Mouse (Mus musculus): ENCODE data around the gene Pald1. TPM values are rescaled to one million over a fixed set of nuclear protein-coding genes. Genes with fewer than 3 reads are reported as not detected.

The Pald1 gene
- polyA plus RNA-seq, 1 experiment from 2014 or later, result 16.9 TPM

DNA sequence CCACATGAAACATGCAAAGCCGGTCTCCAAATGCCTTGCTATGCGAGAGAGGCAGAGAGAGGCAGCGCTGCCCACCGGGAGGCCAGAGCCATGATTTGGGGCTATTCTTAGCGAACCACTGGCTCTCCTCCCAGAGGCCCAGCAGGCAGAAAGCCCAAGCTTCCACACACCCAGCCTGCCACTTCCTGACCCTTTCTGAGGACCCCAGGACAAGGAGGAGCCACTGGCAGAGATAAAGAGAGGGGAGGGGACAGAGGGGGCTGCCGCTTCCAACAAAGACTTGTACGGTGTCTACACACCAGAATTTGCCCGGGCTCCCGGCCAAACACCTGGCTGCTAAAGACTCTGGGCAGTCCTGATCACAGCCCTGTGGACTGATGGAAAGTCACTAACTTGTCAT is 3.1 kb downstream of the Pald1 start:
- H3K27ac ChIP-seq, result peak overlapping the region; percentile 35; the same call in 1 of the 2 replicates
- WGBS, result 21% methylated on average over 9 of the region's 9 CpGs
- ATAC-seq (ENCODE audit: insufficient read depth, low FRiP score, low read depth), result no peak

DNA sequence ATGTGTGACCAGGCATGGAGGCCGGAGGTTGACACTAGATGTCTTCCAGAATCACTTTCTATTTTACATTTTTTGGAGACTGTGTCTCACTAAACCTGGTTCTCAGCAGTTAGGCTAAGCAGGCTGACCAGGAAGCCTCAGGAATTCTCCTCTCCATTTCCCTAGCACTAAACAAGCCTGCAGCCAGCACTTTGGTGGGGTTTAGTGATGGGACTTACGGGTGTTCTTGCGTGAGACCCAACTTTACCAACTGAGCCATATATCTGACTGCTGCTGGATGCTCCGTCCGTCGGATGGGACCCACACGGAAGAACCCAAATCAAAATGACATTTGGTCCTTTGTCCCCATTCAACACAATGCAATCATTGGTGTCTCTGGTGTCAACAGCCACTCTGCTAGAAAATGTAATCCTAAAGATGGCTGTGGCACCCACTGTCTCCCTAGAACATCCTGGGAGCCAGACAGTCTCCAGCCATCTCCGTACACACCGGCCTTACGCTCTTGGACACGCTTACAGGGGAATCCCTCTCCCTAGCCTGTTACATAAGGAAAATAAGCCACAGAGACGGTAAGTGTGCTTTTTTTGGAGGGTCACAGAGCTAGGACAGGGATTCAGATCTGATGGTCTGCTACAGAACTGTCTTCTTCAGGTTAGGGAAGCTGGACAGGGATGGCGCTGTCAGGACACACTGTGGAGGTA is 3.8 kb downstream of the Pald1 start:
- 91% methylated on average over 13 of the region's 13 CpGs for WGBS
- Histone ChIP-seq H3K4me2 (peak overlapping the region; percentile 96; the same call in 1 of the 2 replicates), H3K4me1 (peaks cover 45% of the 10 kb centered on the region), H3K27ac (no peak overlapping the region), H3K36me3 (no peaks in the 10 kb centered on the region), H3K9ac (no peak overlapping the region), H3K27me3 (replicated peaks) (no peaks in the 10 kb centered on the region), H3K4me3 (replicated peaks) (no peak overlapping the region), H3K9me3 (no peaks in the 10 kb centered on the region)
- no peak for ATAC-seq (ENCODE audit: insufficient read depth, low FRiP score, low read depth)

More for the DNA sequence above, 3.1 kb downstream of the Pald1 start:
- H3K4me3 ChIP-seq (replicated peaks), result no peak overlapping the region; the same call in 1 of the 2 replicates
- H3K4me2 ChIP-seq, result peak overlapping the region; percentile 96
- no peaks in the 10 kb centered on the region for H3K9me3 ChIP-seq
- H3K9ac ChIP-seq, result no peak overlapping the region
- no peaks in the 10 kb centered on the region for H3K27me3 ChIP-seq (replicated peaks)
- H3K4me1 ChIP-seq, result peaks cover 42% of the 10 kb centered on the region
- no peaks in the 10 kb centered on the region for H3K36me3 ChIP-seq

- no peak overlapping the region for H3K9ac ChIP-seq
- H3K27me3 ChIP-seq (replicated peaks), result no peaks in the 10 kb centered on the region
- peaks cover 38% of the 10 kb centered on the region for H3K4me1 ChIP-seq
- no peak overlapping the region for H3K4me3 ChIP-seq (replicated peaks)
- H3K4me2 ChIP-seq, result no peak overlapping the region
- no peak for ATAC-seq (ENCODE audit: insufficient read depth, low FRiP score, low read depth)
- no peaks in the 10 kb centered on the region for H3K9me3 ChIP-seq
- WGBS, result 84% methylated on average over 5 of the region's 5 CpGs
- no peak overlapping the region for H3K27ac ChIP-seq
- no peaks in the 10 kb centered on the region for H3K36me3 ChIP-seq
Observed at GRCm38 (mm10) chr10:61378698-61379097, 4.6 kb downstream of the Pald1 start.

- 88% methylated on average over 5 of the region's 5 CpGs for WGBS
- Histone ChIP-seq H3K4me1 (peaks cover 35% of the 10 kb centered on the region), H3K4me2 (no peak overlapping the region), H3K4me3 (replicated peaks) (no peak overlapping the region), H3K27me3 (replicated peaks) (no peaks in the 10 kb centered on the region), H3K9ac (no peak overlapping the region), H3K27ac (no peak overlapping the region), H3K36me3 (no peaks in the 10 kb centered on the region), H3K9me3 (no peaks in the 10 kb centered on the region)
- ATAC-seq (ENCODE audit: insufficient read depth, low FRiP score, low read depth), result no peak
Observed at GRCm38 (mm10) chr10:61378050-61378449, 5.3 kb downstream of the Pald1 start.

- Histone ChIP-seq H3K4me2 (no peak overlapping the region), H3K9ac (no peak overlapping the region), H3K36me3 (no peaks in the 10 kb centered on the region), H3K4me1 (peaks cover 25% of the 10 kb centered on the region), H3K27me3 (replicated peaks) (no peaks in the 10 kb centered on the region), H3K4me3 (replicated peaks) (no peak overlapping the region), H3K9me3 (no peaks in the 10 kb centered on the region), H3K27ac (peak overlapping the region; percentile 42; the same call in 1 of the 2 replicates)
- 69% methylated on average over 6 of the region's 6 CpGs for WGBS
- ATAC-seq (ENCODE audit: insufficient read depth, low FRiP score, low read depth), result no peak
Observed at GRCm38 (mm10) chr10:61374771-61375481, 8.4 kb downstream of the Pald1 start.

DNA sequence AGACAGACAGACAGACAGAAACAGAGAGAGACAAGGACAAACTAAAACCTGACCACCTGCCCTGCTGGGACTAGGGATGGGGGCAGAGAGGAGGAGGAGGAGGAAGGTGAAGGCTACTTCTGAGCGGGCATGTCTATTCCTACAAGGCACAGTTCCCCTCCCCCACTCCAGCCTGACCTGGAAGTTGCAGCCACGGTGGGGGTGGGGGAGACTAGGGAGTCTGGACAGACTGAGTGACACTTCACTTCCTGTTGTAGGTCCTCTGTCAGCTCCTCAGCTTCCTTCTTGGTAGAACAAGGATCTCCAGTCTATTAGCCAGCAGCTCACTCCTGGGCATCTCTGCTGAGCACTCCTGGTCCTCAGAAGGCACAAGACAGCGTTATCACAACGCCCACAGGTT is 9.3 kb downstream of the Pald1 start:
- ATAC-seq (ENCODE audit: insufficient read depth, low FRiP score, low read depth), result no peak
- Histone ChIP-seq H3K4me1 (peaks cover 21% of the 10 kb centered on the region), H3K9ac (no peak overlapping the region), H3K9me3 (no peaks in the 10 kb centered on the region), H3K27me3 (replicated peaks) (no peaks in the 10 kb centered on the region), H3K27ac (no peak overlapping the region), H3K4me2 (no peak overlapping the region), H3K4me3 (replicated peaks) (no peak overlapping the region), H3K36me3 (no peaks in the 10 kb centered on the region)
- WGBS, result 30% methylated on average over 4 of the region's 4 CpGs

- Histone ChIP-seq H3K36me3 (no peaks in the 10 kb centered on the region), H3K9me3 (no peaks in the 10 kb centered on the region), H3K4me1 (peaks cover 21% of the 10 kb centered on the region), H3K9ac (no peak overlapping the region), H3K27me3 (replicated peaks) (no peaks in the 10 kb centered on the region), H3K4me2 (no peak overlapping the region), H3K27ac (no peak overlapping the region), H3K4me3 (replicated peaks) (no peak overlapping the region)
- WGBS, result 79% methylated on average over 4 of the region's 4 CpGs
- no peak for ATAC-seq (ENCODE audit: insufficient read depth, low FRiP score, low read depth)
Observed at GRCm38 (mm10) chr10:61372585-61372923, 10.8 kb downstream of the Pald1 start.

- no peaks in the 10 kb centered on the region for H3K36me3 ChIP-seq
- H3K27ac ChIP-seq, result no peak overlapping the region
- ATAC-seq (ENCODE audit: insufficient read depth, low FRiP score, low read depth), result no peak
- no peaks in the 10 kb centered on the region for H3K27me3 ChIP-seq (replicated peaks)
- H3K9ac ChIP-seq, result no peak overlapping the region
- peaks cover 21% of the 10 kb centered on the region for H3K4me1 ChIP-seq
- no peak overlapping the region for H3K4me2 ChIP-seq
- 79% methylated on average over 9 of the region's 9 CpGs for WGBS
- no peak overlapping the region for H3K4me3 ChIP-seq (replicated peaks)
- no peaks in the 10 kb centered on the region for H3K9me3 ChIP-seq
Observed at GRCm38 (mm10) chr10:61371884-61372584, 11.3 kb downstream of the Pald1 start.

DNA sequence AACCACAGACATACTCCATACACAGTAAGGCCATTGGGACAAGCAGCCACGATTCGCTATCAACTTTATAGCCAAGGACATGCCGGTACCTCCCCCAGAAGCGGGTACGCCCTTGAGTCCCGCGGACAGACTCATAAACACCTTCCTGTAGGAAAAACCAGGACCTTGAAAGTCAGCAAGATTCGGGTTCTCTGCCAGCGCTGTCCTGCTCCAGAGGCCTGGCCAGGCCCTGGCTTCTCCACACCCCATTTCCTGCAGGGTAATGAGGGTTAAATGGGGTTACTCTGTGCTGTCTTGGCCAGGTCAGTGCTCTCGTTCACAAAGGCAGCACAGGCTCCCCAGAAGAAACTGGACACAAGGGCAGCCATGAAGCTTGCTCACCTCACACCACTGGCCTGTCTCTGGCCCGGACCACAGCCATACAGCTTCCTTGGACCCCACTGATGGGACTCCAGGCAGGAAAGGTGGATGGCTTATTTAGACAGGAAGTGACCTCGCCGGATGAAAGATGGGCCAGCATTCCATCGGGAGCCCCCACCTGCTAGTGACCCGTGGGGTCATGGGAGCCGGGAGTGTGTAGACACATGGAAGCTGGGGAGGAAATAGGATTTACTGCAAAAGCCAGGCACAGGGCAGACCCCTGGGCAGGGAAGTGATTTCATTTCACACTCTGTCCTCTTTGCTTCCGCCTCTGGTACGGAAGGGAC is 12.9 kb downstream of the Pald1 start:
- no peak for ATAC-seq (ENCODE audit: insufficient read depth, low FRiP score, low read depth)
- Histone ChIP-seq H3K27me3 (replicated peaks) (no peaks in the 10 kb centered on the region), H3K9me3 (no peaks in the 10 kb centered on the region), H3K4me2 (no peak overlapping the region), H3K4me1 (peaks cover 20% of the 10 kb centered on the region), H3K9ac (no peak overlapping the region), H3K4me3 (replicated peaks) (no peak overlapping the region), H3K36me3 (no peaks in the 10 kb centered on the region), H3K27ac (peak overlapping the region; percentile 35; the same call in 1 of the 2 replicates)
- WGBS, result 48% methylated on average over 18 of the region's 18 CpGs

DNA sequence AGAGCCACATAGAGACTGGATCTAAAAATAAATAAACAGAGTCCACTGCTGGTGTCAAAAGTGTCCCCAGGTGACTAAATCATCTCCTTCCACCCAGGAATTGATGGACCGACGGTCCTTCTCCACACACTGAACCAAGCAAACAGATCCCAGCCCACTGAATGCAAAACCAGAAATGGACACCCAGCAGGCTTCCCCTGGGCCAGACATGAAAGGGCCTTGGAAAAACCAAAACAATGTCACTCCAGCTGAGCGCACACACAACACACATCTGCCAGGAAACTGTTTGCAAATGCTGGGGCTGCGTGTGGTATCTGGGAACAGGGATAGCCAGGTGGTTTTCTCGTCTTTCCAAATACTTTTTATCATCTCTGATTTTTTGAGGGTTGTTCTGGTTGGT is 13.6 kb downstream of the Pald1 start:
- Histone ChIP-seq H3K27ac (0 out of 2 replicates have a peak overlapping the region, but pooled peaks have one; percentile 35), H3K36me3 (no peaks in the 10 kb centered on the region), H3K27me3 (replicated peaks) (no peaks in the 10 kb centered on the region), H3K9me3 (no peaks in the 10 kb centered on the region), H3K4me3 (replicated peaks) (no peak overlapping the region), H3K4me1 (peaks cover 14% of the 10 kb centered on the region), H3K9ac (no peak overlapping the region), H3K4me2 (no peak overlapping the region)
- ATAC-seq (ENCODE audit: insufficient read depth, low FRiP score, low read depth), result no peak
- 58% methylated on average over 5 of the region's 5 CpGs for WGBS

DNA sequence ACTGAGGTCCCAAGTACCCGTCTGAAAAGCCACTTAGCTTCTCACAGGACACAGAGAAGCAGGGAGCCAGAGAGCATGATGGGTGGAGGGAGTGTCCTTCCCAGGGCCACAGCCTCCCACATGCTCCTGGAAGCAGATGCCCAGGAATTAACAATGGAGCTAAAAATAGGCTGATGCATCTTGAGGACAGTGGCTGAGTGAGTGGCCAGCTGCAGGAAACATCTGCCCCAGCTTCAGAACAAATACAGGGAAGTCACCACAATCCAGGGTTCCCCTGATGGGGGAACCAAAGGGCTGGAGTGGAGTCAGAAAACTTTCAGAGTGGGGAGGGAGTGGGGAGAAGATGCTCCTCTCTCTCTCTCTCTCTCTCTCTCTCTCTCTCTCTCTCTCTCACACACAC is 17.4 kb downstream of the Pald1 start:
- Histone ChIP-seq H3K4me1 (peaks cover 7% of the 10 kb centered on the region), H3K27me3 (replicated peaks) (no peaks in the 10 kb centered on the region), H3K27ac (no peak overlapping the region), H3K36me3 (no peaks in the 10 kb centered on the region), H3K4me3 (replicated peaks) (no peak overlapping the region), H3K9ac (no peak overlapping the region), H3K9me3 (no peaks in the 10 kb centered on the region), H3K4me2 (no peak overlapping the region)
- no peak for ATAC-seq (ENCODE audit: insufficient read depth, low FRiP score, low read depth)
- WGBS, result 63% methylated on average over 1 of the region's 1 CpGs
